Mouse (Mus musculus) MEL (cell line): ENCODE measurements around the gene Tha1. TPM values are rescaled to one million over a fixed set of nuclear protein-coding genes. Genes with fewer than 3 reads are reported as not detected.

Source experiments
- DNase-seq: peaks from one replicate; pipeline ENCODE4 v3.0.0; 2011; ENCODE audit warnings: low read depth, low spot score
- H3K27ac ChIP-seq: 2 replicates; pipeline ENCODE4 v1.5.1; 2012; ENCODE audit warnings: low read depth, mild to moderate bottlenecking, control low read depth, low read length, moderate library complexity; ENCODE audit not compliant: control insufficient read depth
- H3K27me3 ChIP-seq, 2 experiments: fragments of 150-350 bp in 1 of 2; sonication (generic) in 1 of 2; 2 replicates each; pipeline ENCODE4 v1.6.1; 2012; ENCODE audit warnings: low read length in 2 of 2, mild to moderate bottlenecking in 2 of 2, improper control_type of control experiment in 1 of 2, moderate library complexity in 1 of 2; ENCODE audit not compliant: insufficient read depth in 2 of 2, control insufficient read depth in 1 of 2
- H3K36me3 ChIP-seq, 2 experiments: 2 replicates each; pipeline ENCODE4 v1.6.1; 2012 to 2014; ENCODE audit warnings: low read length in 2 of 2, improper control_type of control experiment in 1 of 2, inconsistent platforms in 1 of 2, mild to moderate bottlenecking in 1 of 2; ENCODE audit not compliant: insufficient read depth in 2 of 2, control insufficient read depth in 1 of 2
- H3K4me1 ChIP-seq, 2 experiments: fragments of 150-350 bp in 1 of 2; sonication (generic) in 1 of 2; 2 replicates each; pipeline ENCODE4 v1.6.1; 2012; ENCODE audit warnings: low read length in 2 of 2, improper control_type of control experiment in 1 of 2, mild to moderate bottlenecking in 1 of 2; ENCODE audit not compliant: insufficient read depth in 2 of 2, control insufficient read depth in 1 of 2
- H3K4me3 ChIP-seq, 2 experiments: fragments of 150-350 bp in 1 of 2; sonication (generic) in 1 of 2; 2 replicates each; pipeline ENCODE4 v1.5.1; 2012; ENCODE audit warnings: low read depth in 2 of 2, low read length in 2 of 2, mild to moderate bottlenecking in 2 of 2, moderate library complexity in 2 of 2, control low read depth in 1 of 2, improper control_type of control experiment in 1 of 2; ENCODE audit not compliant: control insufficient read depth in 1 of 2, insufficient read depth in 1 of 2
- H3K79me2 ChIP-seq: 2 replicates; pipeline ENCODE4 v1.6.1; 2012; ENCODE audit warnings: mild to moderate bottlenecking, low read length, moderate library complexity; ENCODE audit not compliant: control insufficient read depth, poor library complexity, insufficient read depth
- H3K9ac ChIP-seq: 2 replicates; pipeline ENCODE4 v1.6.1; 2012; ENCODE audit warnings: low read depth, mild to moderate bottlenecking, control low read depth, low read length, moderate library complexity; ENCODE audit not compliant: control insufficient read depth, poor library complexity, severe bottlenecking
- H3K9me3 ChIP-seq: fragments of 150-350 bp; sonication (generic); replicated peaks from 2 replicates; pipeline ENCODE4 v1.6.1; 2012; ENCODE audit warnings: mild to moderate bottlenecking, low read length, improper control_type of control experiment, moderate library complexity; ENCODE audit not compliant: insufficient read depth
- CHD2 ChIP-seq: IDR thresholded peaks from 2 replicates; pipeline ENCODE4 v1.6.1; 2011; ENCODE audit warnings: low read length, improper control_type of control experiment
- CTCF ChIP-seq, 3 experiments: IDR thresholded peaks in 2 of 3; conservative IDR thresholded peaks in 1 of 3; 2 replicates each; pipeline ENCODE4 v1.5.1; 2011 to 2012; ENCODE audit warnings: low read length in 3 of 3, low read depth in 2 of 3, mild to moderate bottlenecking in 2 of 3, improper control_type of control experiment in 1 of 3, inconsistent platforms in 1 of 3, mixed read lengths in 1 of 3, moderate library complexity in 1 of 3; ENCODE audit not compliant: control insufficient read depth in 1 of 3, insufficient read depth in 1 of 3, poor library complexity in 1 of 3, severe bottlenecking in 1 of 3
- E2F4 ChIP-seq: IDR thresholded peaks from 2 replicates; pipeline ENCODE4 v1.6.1; 2011; ENCODE audit warnings: low read depth, low read length, improper control_type of control experiment, borderline replicate concordance
- EP300 ChIP-seq, 2 experiments: IDR thresholded peaks; 2 replicates each; pipeline ENCODE4 v1.6.1; 2011; ENCODE audit warnings: improper control_type of control experiment in 2 of 2, low read length in 2 of 2, low read depth in 1 of 2, mild to moderate bottlenecking in 1 of 2
- GABPA ChIP-seq: IDR thresholded peaks from 2 replicates; pipeline ENCODE4 v1.6.1; 2012; ENCODE audit warnings: low read depth, mild to moderate bottlenecking, inconsistent platforms, low read length, improper control_type of control experiment, moderate library complexity
- HCFC1 ChIP-seq: IDR thresholded peaks from 2 replicates; pipeline ENCODE4 v1.6.1; 2012; ENCODE audit warnings: low read depth, mild to moderate bottlenecking, inconsistent platforms, low read length, improper control_type of control experiment, moderate library complexity
- KAT2A ChIP-seq: conservative IDR thresholded peaks from 2 replicates; pipeline ENCODE4 v1.6.1; 2012; ENCODE audit warnings: low read depth, low read length, improper control_type of control experiment, inconsistent platforms
- MAFK ChIP-seq: IDR thresholded peaks from 2 replicates; pipeline ENCODE4 v1.6.1; 2011; ENCODE audit warnings: low read depth, mild to moderate bottlenecking, low read length, improper control_type of control experiment, borderline replicate concordance
- MXI1 ChIP-seq: IDR thresholded peaks from 2 replicates; pipeline ENCODE4 v1.6.1; 2011; ENCODE audit warnings: mild to moderate bottlenecking, low read depth, low read length, improper control_type of control experiment
- MYB ChIP-seq: IDR thresholded peaks from 2 replicates; pipeline ENCODE4 v1.6.1; 2011; ENCODE audit warnings: mild to moderate bottlenecking, low read depth, low read length, improper control_type of control experiment
- MYC ChIP-seq: IDR thresholded peaks from 2 replicates; pipeline ENCODE4 v1.6.1; 2011; ENCODE audit warnings: low read depth, mild to moderate bottlenecking, low read length, improper control_type of control experiment, moderate library complexity
- POLR2AphosphoS5 ChIP-seq: IDR thresholded peaks from 2 replicates; pipeline ENCODE4 v1.6.1; 2012; ENCODE audit warnings: low read depth, borderline replicate concordance, mild to moderate bottlenecking, inconsistent platforms, low read length, moderate library complexity, mixed read lengths
- RAD21 ChIP-seq: IDR thresholded peaks from 2 replicates; pipeline ENCODE4 v1.6.1; 2011; ENCODE audit warnings: mild to moderate bottlenecking, low read depth, low read length, improper control_type of control experiment
- SMC3 ChIP-seq: IDR thresholded peaks from 2 replicates; pipeline ENCODE4 v1.6.1; 2011; ENCODE audit warnings: low read depth, low read length, improper control_type of control experiment
- TAL1 ChIP-seq: IDR thresholded peaks from 2 replicates; pipeline ENCODE4 v1.6.1; 2012; ENCODE audit warnings: mild to moderate bottlenecking, inconsistent platforms, low read length, moderate library complexity, mixed read lengths
- TBP ChIP-seq: IDR thresholded peaks from 2 replicates; pipeline ENCODE4 v1.8.0; 2011; ENCODE audit warnings: low read depth, low read length, improper control_type of control experiment
- UBTF ChIP-seq: IDR thresholded peaks from 2 replicates; pipeline ENCODE4 v1.6.1; 2012; ENCODE audit warnings: low read depth, mild to moderate bottlenecking, inconsistent platforms, low read length, improper control_type of control experiment, moderate library complexity, borderline replicate concordance; ENCODE audit not compliant: insufficient read depth
- USF1 ChIP-seq: IDR thresholded peaks from 2 replicates; pipeline ENCODE4 v1.6.1; 2014; ENCODE audit warnings: low read depth, mild to moderate bottlenecking, inconsistent platforms, low read length, improper control_type of control experiment, moderate library complexity
- ZC3H11A ChIP-seq: IDR thresholded peaks from 2 replicates; pipeline ENCODE4 v1.6.1; 2012; ENCODE audit warnings: low read depth, mild to moderate bottlenecking, inconsistent platforms, low read length, improper control_type of control experiment
- polyA plus RNA-seq, 2 experiments: library from polyadenylated mRNA; stranded (reverse) in 1 of 2; unstranded in 1 of 2; fragments of >175 nt in 1 of 2; fragments of >200 nt in 1 of 2; gene quantifications; 2 replicates each; pipeline versions ENCODE4 v1.2.1 to v1.2.4; 2012; ENCODE audit warnings: low replicate concordance in 2 of 2, low read depth in 1 of 2; ENCODE audit not compliant: insufficient read length in 2 of 2, insufficient read depth in 1 of 2, missing spikeins in 1 of 2
- total RNA-seq: library from RNA; depleted of rRNA; stranded (reverse); fragments of 300-350 nt; gene quantifications from 2 replicates; pipeline ENCODE4 v1.2.3, GENCODE M21; 2012

Gene Tha1
- total and polyA plus RNA-seq, 3 experiments, result 0.12 TPM; not detected in 2

- Histone ChIP-seq H3K4me3 (no peak overlapping the region), H3K27me3 (peaks cover 7 to 17% of the 10 kb centered on the region in 2 experiments), H3K79me2 (no peaks in the 10 kb centered on the region), H3K9me3 (no peaks in the 10 kb centered on the region), H3K4me1 (no peaks in the 10 kb centered on the region), H3K36me3 (no peaks in the 10 kb centered on the region), H3K27ac (no peak overlapping the region), H3K9ac (no peak overlapping the region)
- TF ChIP-seq UBTF (no peak), CHD2 (no peak), EP300 (IDR thresholded peaks at IDR 0.05; ENCODE audit: low read depth in 1 of 2, low read length in 2 of 2) (no peak), TBP (no peak), POLR2AphosphoS5 (no peak), MAFK (no peak), KAT2A (no peak), MYC (no peak), MYB (no peak), MXI1 (no peak)
- DNase-seq, result peak; percentile 37
Observed at GRCm38 (mm10) chr11:117892199-117892598, 18.9 kb upstream of the Tha1 start.

- Histone ChIP-seq H3K27ac (no peak overlapping the region), H3K36me3 (no peaks in the 10 kb centered on the region), H3K9me3 (no peaks in the 10 kb centered on the region), H3K4me3 (no peak overlapping the region), H3K27me3 (peaks cover 7 to 17% of the 10 kb centered on the region in 2 experiments), H3K4me1 (no peaks in the 10 kb centered on the region), H3K79me2 (no peaks in the 10 kb centered on the region), H3K9ac (no peak overlapping the region)
- no peak for DNase-seq
- TF ChIP-seq CTCF (IDR thresholded peaks at IDR 0.05 in 2 of 3, conservative IDR thresholded peaks at IDR 0.05 in 1 of 3; ENCODE audit: control insufficient read depth in 1 of 3, insufficient read depth in 1 of 3, low read depth in 2 of 3, low read length in 3 of 3, poor library complexity in 1 of 3, severe bottlenecking in 1 of 3) (no peak), SMC3 (no peak), HCFC1 (no peak), GABPA (no peak), MAFK (no peak), USF1 (no peak), RAD21 (no peak), ZC3H11A (no peak), TAL1 (no peak), E2F4 (no peak)
Observed at GRCm38 (mm10) chr11:117891581-117892175, 18.4 kb upstream of the Tha1 start.
